Mouse (Mus musculus): ENCODE data around the gene Rfx4. TPM values are rescaled to one million over a fixed set of nuclear protein-coding genes. Genes with fewer than 3 reads are reported as not detected.

Gene Rfx4
- polyA plus RNA-seq, 1 experiment from 2014 or later = 3.8 TPM

DNA sequence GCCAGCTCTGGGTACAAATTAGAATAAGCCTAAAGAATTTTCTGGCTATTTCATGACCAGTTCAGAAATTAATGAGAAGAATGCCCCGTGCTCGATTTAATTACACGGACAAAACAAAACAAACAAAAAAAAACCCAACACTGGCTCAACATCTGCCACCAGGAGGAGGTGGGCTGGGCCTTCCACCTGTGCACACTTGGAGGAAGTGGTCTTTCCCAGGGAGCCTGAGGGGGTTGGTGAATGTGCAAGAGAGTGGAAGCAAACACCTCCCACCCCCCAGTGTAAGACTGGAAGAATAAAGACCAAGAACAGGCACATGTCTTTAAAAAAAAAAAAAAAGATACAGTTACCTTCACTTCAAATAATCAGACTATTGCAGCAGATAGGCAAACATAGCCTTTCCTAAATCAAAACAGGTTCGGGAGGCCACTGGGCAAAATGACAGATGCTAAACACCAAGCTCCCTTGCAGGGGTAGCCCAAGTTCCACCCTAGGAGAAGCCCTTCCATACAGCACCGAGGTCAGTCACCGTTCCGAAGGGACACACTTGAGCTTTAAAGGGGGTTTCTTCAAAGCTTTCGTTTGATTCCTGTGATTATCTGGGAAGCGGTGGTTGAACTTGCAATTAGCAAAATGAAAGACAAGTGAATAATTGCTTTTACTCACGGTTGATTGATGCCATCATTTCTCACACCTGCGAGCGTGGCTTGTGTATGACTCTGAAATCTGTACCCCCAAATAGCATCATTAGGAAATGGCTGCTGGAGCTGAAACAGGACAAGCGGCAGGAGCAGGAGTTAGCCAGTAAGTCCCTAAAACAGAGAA is 103.9 kb downstream of the Rfx4 start:
- Histone ChIP-seq H3K4me3 (0 out of 2 replicates have a peak overlapping the region, but pooled peaks have one; percentile 23), H3K27ac (replicated peaks) (no peak overlapping the region), H3K9me3 (no peaks in the 10 kb centered on the region), H3K4me1 (peaks cover 54% of the 10 kb centered on the region), H3K27me3 (replicated peaks; ENCODE audit: low read depth, poor library complexity, severe bottlenecking) (peaks cover 38% of the 10 kb centered on the region), H3K36me3 (replicated peaks) (peaks cover 12% of the 10 kb centered on the region; the same call in 1 of the 2 replicates)
- DNase-seq (ENCODE audit: low spot score) = no peak
- WGBS = 31% methylated on average over 13 of the region's 13 CpGs

DNA sequence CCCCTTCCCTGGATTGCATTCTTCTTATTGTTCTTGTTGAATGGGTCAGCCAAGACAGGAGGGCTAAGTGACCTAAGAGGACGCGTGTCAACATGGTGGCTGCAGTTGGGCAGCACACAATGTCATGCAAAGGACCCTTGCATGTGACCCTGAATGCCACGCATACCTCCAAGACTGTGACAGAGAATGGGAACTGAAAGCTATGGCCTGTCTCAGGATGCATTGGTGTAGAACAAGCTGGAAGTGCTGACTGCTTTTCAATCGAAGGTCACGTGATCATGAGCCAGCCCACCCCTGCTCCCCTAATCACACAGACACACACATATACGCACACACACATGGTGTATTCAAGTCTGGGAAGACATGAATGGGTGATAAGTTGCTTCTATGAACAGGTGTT is 107.6 kb downstream of the Rfx4 start:
- Histone ChIP-seq H3K27ac (replicated peaks) (no peak overlapping the region), H3K4me1 (peaks cover 40% of the 10 kb centered on the region), H3K9me3 (no peaks in the 10 kb centered on the region), H3K4me3 (no peak overlapping the region), H3K27me3 (replicated peaks; ENCODE audit: low read depth, poor library complexity, severe bottlenecking) (peaks cover 24% of the 10 kb centered on the region), H3K36me3 (replicated peaks) (no peaks in the 10 kb centered on the region; the same call in 1 of the 2 replicates)
- no peak for DNase-seq (ENCODE audit: low spot score)
- WGBS = 83% methylated on average over 6 of the region's 6 CpGs

DNA sequence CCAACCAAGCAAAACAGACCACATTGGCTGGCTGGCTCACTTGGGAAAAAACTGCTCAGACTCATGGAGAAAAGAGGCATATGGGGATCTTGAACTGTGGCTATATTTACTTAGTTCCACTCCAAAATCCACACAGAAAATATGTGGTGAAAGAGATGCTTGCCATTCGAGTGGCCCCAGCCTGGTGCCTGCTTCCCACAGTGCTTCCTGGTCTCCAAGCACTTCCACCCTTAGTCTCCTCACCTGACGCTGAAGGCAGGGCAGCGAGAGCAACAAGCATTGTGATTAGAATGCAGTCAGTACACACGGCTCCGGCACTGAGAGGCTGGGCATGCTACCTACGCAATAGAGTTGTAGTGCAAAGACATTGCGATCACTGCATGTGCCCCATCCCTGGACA is 111.7 kb downstream of the Rfx4 start:
- Histone ChIP-seq H3K36me3 (replicated peaks) (peaks cover 7% of the 10 kb centered on the region; the same call in 1 of the 2 replicates), H3K9me3 (no peaks in the 10 kb centered on the region), H3K4me1 (peaks cover 19% of the 10 kb centered on the region), H3K27me3 (replicated peaks; ENCODE audit: low read depth, poor library complexity, severe bottlenecking) (peaks cover 8% of the 10 kb centered on the region; the same call in 1 of the 2 replicates), H3K27ac (replicated peaks) (no peak overlapping the region), H3K4me3 (no peak overlapping the region)
- no peak for DNase-seq (ENCODE audit: low spot score)
- WGBS = 87% methylated on average over 7 of the region's 7 CpGs

DNA sequence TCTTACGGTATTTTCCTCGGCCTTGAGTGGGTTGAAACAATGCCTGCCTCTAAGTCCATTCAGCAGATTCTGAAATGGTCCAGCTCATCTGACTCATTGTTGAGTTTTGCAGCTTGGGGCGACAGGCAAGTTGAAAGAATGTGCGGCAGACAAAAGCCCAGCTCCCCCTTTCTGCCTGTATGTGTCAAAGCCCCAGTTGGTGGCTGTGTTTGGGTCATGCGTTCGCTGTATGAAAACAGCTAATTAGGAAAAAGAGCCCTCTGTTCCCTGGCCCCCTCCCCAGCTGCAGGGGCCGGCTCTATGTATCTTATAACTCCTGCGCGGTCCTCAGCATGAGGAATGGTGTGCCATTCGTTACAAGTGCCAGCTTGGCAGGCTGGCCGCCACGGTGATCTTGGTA is 115.4 kb downstream of the Rfx4 start:
- 49% methylated on average over 12 of the region's 12 CpGs for WGBS
- no peak for DNase-seq (ENCODE audit: low spot score)

DNA sequence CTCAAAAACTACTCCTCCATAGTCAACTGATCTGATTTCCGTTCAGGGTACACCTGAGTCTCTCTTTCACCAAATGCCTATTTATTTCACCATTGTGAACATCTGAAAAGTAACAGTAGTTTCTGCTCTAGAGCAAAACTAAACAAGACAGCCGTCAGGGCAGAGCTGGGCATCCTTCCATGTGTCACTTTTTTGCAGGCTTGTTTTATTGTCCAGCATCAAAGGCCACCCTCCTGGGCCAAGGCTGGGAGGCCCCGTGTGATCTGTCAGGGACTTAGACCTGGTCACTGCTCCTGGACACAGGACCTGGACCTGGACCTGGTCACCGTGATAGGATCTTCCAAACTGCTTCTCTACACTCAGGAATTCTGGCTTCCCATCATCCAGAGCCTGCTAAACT is 116.1 kb downstream of the Rfx4 start:
- Histone ChIP-seq H3K36me3 (replicated peaks) (peaks cover 7% of the 10 kb centered on the region; the same call in 1 of the 2 replicates), H3K27me3 (replicated peaks; ENCODE audit: low read depth, poor library complexity, severe bottlenecking) (peaks cover 15% of the 10 kb centered on the region; the same call in 1 of the 2 replicates), H3K4me3 (no peak overlapping the region), H3K9me3 (no peaks in the 10 kb centered on the region), H3K4me1 (peaks cover 7% of the 10 kb centered on the region), H3K27ac (replicated peaks) (no peak overlapping the region)
- WGBS = 75% methylated on average over 4 of the region's 4 CpGs
- no peak for DNase-seq (ENCODE audit: low spot score)

More for the DNA sequence above, 115.4 kb downstream of the Rfx4 start:
- Histone ChIP-seq H3K36me3 (replicated peaks) (peaks cover 7% of the 10 kb centered on the region; the same call in 1 of the 2 replicates), H3K4me1 (peaks cover 7% of the 10 kb centered on the region), H3K9me3 (no peaks in the 10 kb centered on the region), H3K27me3 (replicated peaks; ENCODE audit: low read depth, poor library complexity, severe bottlenecking) (peaks cover 15% of the 10 kb centered on the region; the same call in 1 of the 2 replicates), H3K4me3 (no peak overlapping the region), H3K27ac (replicated peaks) (0 out of 2 replicates have a peak overlapping the region, but pooled peaks have one; percentile 24)

DNA sequence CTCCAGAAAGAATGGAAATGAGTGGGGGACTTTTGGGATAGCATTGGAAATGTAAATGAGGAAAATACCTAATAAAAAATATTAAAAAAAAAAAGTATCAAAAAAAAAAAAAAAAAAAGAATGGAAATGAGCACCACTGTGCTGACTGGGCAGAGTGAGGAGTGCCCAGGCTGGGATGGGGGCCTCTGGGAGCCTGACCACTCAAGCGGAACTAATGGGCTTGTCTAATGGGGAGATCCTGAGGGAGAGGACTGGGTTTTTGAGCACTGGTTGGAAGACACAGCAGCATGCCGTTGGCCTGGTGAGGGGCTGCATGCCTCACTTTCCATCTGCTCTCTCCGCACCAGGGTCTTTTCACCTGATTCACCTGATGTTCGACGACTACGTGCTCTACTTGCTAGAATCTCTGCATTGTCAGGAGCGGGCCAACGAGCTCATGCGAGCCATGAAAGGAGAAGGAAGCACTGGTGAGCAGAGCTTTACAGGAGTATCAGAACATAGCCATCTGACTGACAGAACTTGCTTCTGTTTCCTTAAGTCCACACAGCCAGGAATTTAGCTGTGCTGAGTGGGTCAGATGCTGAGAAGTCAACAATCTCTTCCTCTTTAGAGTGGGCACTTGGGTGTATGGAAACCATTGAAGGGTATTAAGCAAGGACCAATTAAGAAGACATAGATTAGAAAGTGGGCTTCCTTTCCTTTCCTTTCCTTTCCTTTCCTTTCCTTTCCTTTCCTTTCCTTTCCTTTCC is 124.1 kb downstream of the Rfx4 start:
- H3K27ac ChIP-seq (replicated peaks) = no peak overlapping the region
- H3K27me3 ChIP-seq (replicated peaks; ENCODE audit: low read depth, poor library complexity, severe bottlenecking) = no peaks in the 10 kb centered on the region
- no peaks in the 10 kb centered on the region for H3K36me3 ChIP-seq (replicated peaks)
- H3K4me3 ChIP-seq = no peak overlapping the region
- no peaks in the 10 kb centered on the region for H3K9me3 ChIP-seq
- H3K4me1 ChIP-seq = no peaks in the 10 kb centered on the region
- WGBS = 62% methylated on average over 9 of the region's 9 CpGs
- DNase-seq (ENCODE audit: low spot score) = no peak

DNA sequence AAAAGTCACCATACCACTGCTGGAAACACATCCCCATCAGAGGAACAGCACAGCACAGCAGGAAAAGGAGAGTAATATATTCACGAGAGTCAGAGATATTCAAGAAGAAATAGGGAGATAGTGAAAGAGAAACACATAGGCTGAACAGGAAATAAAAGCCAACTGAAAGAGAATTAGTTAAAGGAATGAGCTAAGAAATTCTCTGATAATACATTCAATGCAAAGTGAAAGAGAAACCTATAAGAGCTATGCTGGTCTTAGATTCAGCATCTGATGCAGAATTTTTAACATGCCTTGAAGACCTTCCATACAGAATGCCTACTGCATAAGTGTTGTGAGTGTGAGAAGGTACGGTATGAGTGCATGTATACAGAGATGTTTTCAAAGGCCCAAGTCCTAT is 126.7 kb downstream of the Rfx4 start:
- 93% methylated on average over 2 of the region's 2 CpGs for WGBS
- no peak for DNase-seq (ENCODE audit: low spot score)

DNA sequence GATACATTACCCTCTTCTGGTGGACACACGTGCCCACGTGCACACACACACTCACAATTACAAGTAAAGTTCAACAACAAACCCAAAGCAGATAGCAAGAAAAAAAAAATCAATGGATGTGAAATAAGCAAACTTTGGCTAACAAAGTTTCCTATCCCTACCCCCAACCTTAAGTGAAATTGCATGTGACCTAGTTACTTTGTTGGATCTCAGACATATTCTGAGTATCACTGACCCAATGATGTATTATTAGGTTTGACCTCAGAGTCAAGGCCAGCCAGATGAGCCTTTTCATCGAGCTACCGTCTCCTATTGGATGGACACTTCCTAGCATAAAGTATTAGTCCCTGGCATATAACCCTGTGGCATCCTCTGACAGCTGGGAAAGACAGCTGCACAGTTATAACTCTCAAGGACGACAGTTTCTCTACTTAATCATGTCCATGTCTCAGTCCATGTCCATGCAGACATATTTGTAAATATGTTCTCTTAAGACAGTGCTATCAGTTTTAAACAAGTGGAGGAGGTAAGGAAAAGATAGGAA is 129.6 kb downstream of the Rfx4 start:
- 77% methylated on average over 5 of the region's 5 CpGs for WGBS

More for the DNA sequence above, 126.7 kb downstream of the Rfx4 start:
- Histone ChIP-seq H3K27me3 (replicated peaks; ENCODE audit: low read depth, poor library complexity, severe bottlenecking) (no peaks in the 10 kb centered on the region), H3K4me3 (no peak overlapping the region), H3K27ac (replicated peaks) (no peak overlapping the region), H3K36me3 (replicated peaks) (no peaks in the 10 kb centered on the region), H3K9me3 (no peaks in the 10 kb centered on the region), H3K4me1 (peaks cover 9% of the 10 kb centered on the region; the same call in 1 of the 2 replicates)

DNA sequence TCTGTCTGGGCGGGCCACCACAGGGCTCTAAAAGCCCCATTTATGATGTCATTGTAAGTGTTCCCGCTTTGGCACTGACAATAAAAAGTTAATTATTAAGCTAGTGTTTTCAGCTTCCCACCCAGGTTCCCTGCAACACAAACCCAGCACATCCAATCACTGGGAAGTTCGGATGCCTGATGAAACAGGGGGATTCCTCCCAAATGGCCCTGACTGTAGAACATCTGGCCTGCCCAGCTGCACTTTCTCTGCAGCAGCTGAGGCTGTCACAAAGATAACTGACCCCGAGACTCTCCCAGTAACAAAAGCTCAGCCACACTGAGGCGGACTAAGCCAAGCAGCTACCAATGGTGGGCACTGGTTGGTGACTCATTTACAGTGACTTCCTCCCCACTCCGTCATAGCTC is 130.4 kb downstream of the Rfx4 start:
- H3K27ac ChIP-seq (replicated peaks) = no peak overlapping the region
- peak; percentile 33 for DNase-seq (ENCODE audit: low spot score)
- WGBS = 43% methylated on average over 6 of the region's 6 CpGs
- no peaks in the 10 kb centered on the region for H3K27me3 ChIP-seq (replicated peaks; ENCODE audit: low read depth, poor library complexity, severe bottlenecking)
- no peaks in the 10 kb centered on the region for H3K36me3 ChIP-seq (replicated peaks)
- H3K9me3 ChIP-seq = no peaks in the 10 kb centered on the region
- H3K4me1 ChIP-seq = peaks cover 9% of the 10 kb centered on the region; the same call in 1 of the 2 replicates
- H3K4me3 ChIP-seq = no peak overlapping the region

More for the DNA sequence above, 129.6 kb downstream of the Rfx4 start:
- no peak for DNase-seq (ENCODE audit: low spot score)
- H3K9me3 ChIP-seq = no peaks in the 10 kb centered on the region
- no peaks in the 10 kb centered on the region for H3K27me3 ChIP-seq (replicated peaks; ENCODE audit: low read depth, poor library complexity, severe bottlenecking)
- no peak overlapping the region for H3K27ac ChIP-seq (replicated peaks)
- H3K36me3 ChIP-seq (replicated peaks) = no peaks in the 10 kb centered on the region
- no peak overlapping the region for H3K4me3 ChIP-seq
- H3K4me1 ChIP-seq = peaks cover 9% of the 10 kb centered on the region; the same call in 1 of the 2 replicates

DNA sequence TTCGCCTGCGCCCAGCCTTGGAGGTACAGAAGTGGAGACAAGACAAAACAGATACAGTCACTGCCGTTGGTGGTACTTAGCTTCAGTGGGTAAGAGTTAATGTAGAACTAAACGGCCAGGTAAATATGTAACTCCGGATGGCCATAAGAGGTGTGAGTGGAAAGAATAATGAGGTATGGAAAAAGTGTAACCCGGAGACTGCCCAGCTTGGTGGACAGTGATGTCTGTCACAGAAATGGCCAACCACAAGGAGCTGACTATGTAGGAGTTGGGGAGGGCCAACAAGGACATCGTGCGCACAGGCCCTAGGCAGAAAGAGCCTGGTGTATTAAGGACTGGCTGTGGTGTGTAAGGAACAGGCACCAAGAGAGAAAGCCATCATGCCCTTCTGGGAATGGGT is 130.9 kb downstream of the Rfx4 start:
- no peaks in the 10 kb centered on the region for H3K27me3 ChIP-seq (replicated peaks; ENCODE audit: low read depth, poor library complexity, severe bottlenecking)
- no peaks in the 10 kb centered on the region for H3K36me3 ChIP-seq (replicated peaks)
- 92% methylated on average over 8 of the region's 8 CpGs for WGBS
- no peak for DNase-seq (ENCODE audit: low spot score)
- H3K4me3 ChIP-seq = no peak overlapping the region
- H3K4me1 ChIP-seq = peaks cover 9% of the 10 kb centered on the region; the same call in 1 of the 2 replicates
- H3K9me3 ChIP-seq = no peaks in the 10 kb centered on the region
- no peak overlapping the region for H3K27ac ChIP-seq (replicated peaks)

DNA sequence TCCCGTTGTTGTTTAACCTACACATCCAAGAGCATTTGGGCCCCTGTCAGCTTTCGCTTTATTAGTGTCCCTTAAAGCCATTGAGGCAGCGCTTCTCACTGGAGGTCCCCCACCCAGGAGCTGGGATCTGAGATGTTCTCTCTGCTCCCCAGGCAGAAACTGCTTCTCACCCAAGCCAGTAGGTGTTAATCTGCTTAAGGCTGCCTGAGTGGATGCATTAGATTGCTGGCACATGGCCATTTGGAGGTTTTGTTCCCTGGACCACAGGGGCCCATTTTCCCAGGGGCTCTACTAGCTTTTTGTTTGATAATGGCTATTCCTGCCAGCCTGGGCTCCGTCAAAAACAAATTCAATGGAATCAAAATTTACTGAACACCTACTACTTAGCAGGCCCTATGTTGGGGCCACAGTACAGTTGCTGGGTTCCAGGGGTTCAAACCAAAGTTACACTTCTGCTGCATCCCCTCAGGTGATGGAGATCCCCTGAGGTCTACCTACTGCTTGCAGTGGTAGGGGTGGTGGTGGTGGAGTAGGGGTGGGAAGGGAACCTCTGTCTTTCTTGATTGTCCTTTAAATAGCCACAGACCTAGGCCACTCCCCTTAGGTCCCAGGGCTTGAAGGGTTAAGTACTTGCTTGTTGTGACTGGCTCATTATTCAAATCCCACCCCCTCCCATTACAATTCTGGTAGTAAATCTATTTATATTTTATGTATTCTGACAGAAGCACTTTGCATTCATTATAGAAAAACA is 133.4 kb downstream of the Rfx4 start:
- Histone ChIP-seq H3K36me3 (replicated peaks) (no peaks in the 10 kb centered on the region; the same call in 1 of the 2 replicates), H3K4me1 (peaks cover 9% of the 10 kb centered on the region; the same call in 1 of the 2 replicates), H3K27me3 (replicated peaks; ENCODE audit: low read depth, poor library complexity, severe bottlenecking) (no peaks in the 10 kb centered on the region), H3K27ac (replicated peaks) (no peak overlapping the region), H3K9me3 (no peaks in the 10 kb centered on the region), H3K4me3 (no peak overlapping the region)
- 59% methylated on average over 4 of the region's 4 CpGs for WGBS
- no peak for DNase-seq (ENCODE audit: low spot score)
